Mouse (Mus musculus) left cerebral cortex, adult 8-10 months (tissue): ENCODE results near the gene 4933421I07Rik. TPM values are rescaled to one million over a fixed set of nuclear protein-coding genes. Genes with fewer than 3 reads are reported as not detected.

Experiments used
- DNase-seq, 2 experiments: peaks; one replicate each; pipeline ENCODE4 v3.0.0; 2022; ENCODE audit warnings: low spot score in 2 of 2
- total RNA-seq, 4 experiments: library from RNA; stranded (reverse); gene quantifications; 2 replicates each; pipeline ENCODE4 v1.2.4; 2022

4933421I07Rik gene
- not detected for total RNA-seq

GRCm38 (mm10) chr7:42447850-42448249, at the start of gene 4933421I07Rik:
Gene 4933421I07Rik (minus strand): TSS chr7:42448120.
- DNase-seq = no peak

GRCm38 (mm10) chr7:42497356-42497755, 49.4 kb upstream of the 4933421I07Rik start:
- DNase-seq = no peak

GRCm38 (mm10) chr7:42496202-42496601, 48.3 kb upstream of the 4933421I07Rik start:
- DNase-seq = no peak

- no peak for DNase-seq
These were observed 42.9 kb upstream of the 4933421I07Rik start for GRCm38 (mm10) chr7:42490859-42491258.

- DNase-seq = no peak
These were observed 42.4 kb upstream of the 4933421I07Rik start for GRCm38 (mm10) chr7:42490358-42490757.

- DNase-seq = no peak
These were observed 6.7 kb upstream of the 4933421I07Rik start for GRCm38 (mm10) chr7:42454640-42455039.

- no peak for DNase-seq
These were observed 2.7 kb upstream of the 4933421I07Rik start for GRCm38 (mm10) chr7:42450618-42451017.

- no peak for DNase-seq
These were observed 568 bp downstream of the 4933421I07Rik start for GRCm38 (mm10) chr7:42447352-42447751.

Other genes starting within 250 kb of the 4933421I07Rik start
- gene Vmn2r61, start 188.1 kb downstream of the 4933421I07Rik start, total RNA-seq = not detected
- 10 to 100 TPM; 13.6 to 22.7 (median 18.8) TPM for gene Zfp141, start 57.6 kb upstream of the 4933421I07Rik start, total RNA-seq
- not detected for gene Gm21028, start 130.5 kb upstream of the 4933421I07Rik start, total RNA-seq
- gene Zfp977, start 144.4 kb upstream of the 4933421I07Rik start, total RNA-seq = 1 to 10 TPM; 1.5 to 3.0 (median 2.1) TPM
- gene Zfp976, start 194.5 kb upstream of the 4933421I07Rik start, total RNA-seq = 1 to 10 TPM; 3.2 to 4.6 (median 3.8) TPM
- 1 to 10 TPM; 6.2 to 8.8 (median 6.9) TPM for gene Zfp975, start 244.6 kb upstream of the 4933421I07Rik start, total RNA-seq